Mouse (Mus musculus) liver, embryonic 11.5 days (tissue): Measurements from ENCODE around the gene Hist1h2ae. TPM values are rescaled to one million over a fixed set of nuclear protein-coding genes. Genes with fewer than 3 reads are reported as not detected.
"Not testable (repeated sequence)": the region's sequence is repeated elsewhere in the genome, so short reads cannot be mapped to it uniquely, and the experiment has no call there.

ENCODE experiments used
- ATAC-seq: fragments of 200-750 bp; cut with Nextera tagmentation; replicated peaks from 2 replicates; pipeline ENCODE4 v1.8.0; 2017; ENCODE audit warnings: moderate number of reproducible peaks, mild to moderate bottlenecking, moderate TSS enrichment, moderate library complexity; ENCODE audit not compliant: low FRiP score
- DNase-seq: peaks from one replicate; pipeline ENCODE4 v3.0.0-alpha.2; 2017; ENCODE audit warnings: low spot score
- H3K27ac ChIP-seq: fragments of 300-500 bp; sonication (generic); 2 replicates; pipeline ENCODE4 v1.5.1; 2014; ENCODE audit warnings: mild to moderate bottlenecking, low read depth, low read length, control low read depth
- H3K27me3 ChIP-seq: fragments of 300-500 bp; sonication (generic); replicated peaks from 2 replicates; pipeline ENCODE4 v1.6.1; 2014; ENCODE audit warnings: low read length, mixed read lengths; ENCODE audit not compliant: control insufficient read depth, insufficient read depth
- H3K36me3 ChIP-seq: fragments of 300-500 bp; sonication (generic); 2 replicates; pipeline ENCODE4 v1.6.1; 2014; ENCODE audit warnings: mild to moderate bottlenecking, low read length, moderate library complexity, mixed read lengths; ENCODE audit not compliant: control insufficient read depth, insufficient read depth
- H3K4me1 ChIP-seq: fragments of 300-500 bp; sonication (generic); replicated peaks from 2 replicates; pipeline ENCODE4 v1.6.1; 2014; ENCODE audit warnings: low read length, mixed read lengths; ENCODE audit not compliant: control insufficient read depth, insufficient read depth
- H3K4me2 ChIP-seq: fragments of 300-500 bp; sonication (generic); 2 replicates; pipeline ENCODE4 v1.6.1; 2014; ENCODE audit warnings: mild to moderate bottlenecking, control low read depth, moderate library complexity
- H3K4me3 ChIP-seq: fragments of 300-500 bp; sonication (generic); 2 replicates; pipeline ENCODE4 v1.5.1; 2014; ENCODE audit warnings: low read depth, low read length, control low read depth
- H3K9ac ChIP-seq: fragments of 300-500 bp; sonication (generic); 2 replicates; pipeline ENCODE4 v1.6.1; 2014; ENCODE audit warnings: low read depth, low read length, control low read depth
- H3K9me3 ChIP-seq: fragments of 300-500 bp; sonication (generic); 2 replicates; pipeline ENCODE4 v1.6.1; 2016; ENCODE audit warnings: low read length, inconsistent platforms, mixed read lengths; ENCODE audit not compliant: control insufficient read depth
- WGBS: fragments of 180-500 bp; shearing (Covaris S2); extraction: QIAGEN DNeasy Blood & Tissue Kit; methylation state at CpG from one replicate; pipeline ENCODE4 v1.1.7; 2014; 5-methylcytosine and 5-hydroxymethylcytosine counted together
- polyA plus RNA-seq: library from polyadenylated mRNA; unstranded; fragments of >200 nt; fragmentation: Nextera tagmentation; extraction: Ambion mirVana; gene quantifications from 2 replicates; pipeline ENCODE4 v1.2.1, GENCODE M21; 2014

Hist1h2ae gene
- polyA plus RNA-seq, 1 experiment from 2014 or later, result 62.9 TPM

- peak overlapping the region; percentile 43 for H3K4me3 ChIP-seq
- no peaks in the 10 kb centered on the region for H3K27me3 ChIP-seq
- WGBS, result 16% methylated on average over 1 of the region's 1 CpGs
- ATAC-seq (no peak), DNase-seq (no peak)
- no peaks in the 10 kb centered on the region for H3K9me3 ChIP-seq
- peak overlapping the region; percentile 100 for H3K27ac ChIP-seq
- H3K4me1 ChIP-seq, result peaks cover 27% of the 10 kb centered on the region
- H3K9ac ChIP-seq, result peak overlapping the region; percentile 75
- H3K4me2 ChIP-seq, result peak overlapping the region; percentile 87
- no peaks in the 10 kb centered on the region for H3K36me3 ChIP-seq
Observed at GRCm38 (mm10) chr13:23586940-23587225, 15.9 kb upstream of the Hist1h2ae start.

GRCm38 (mm10) chr13:23586099-23586939 is 15.3 kb upstream of the Hist1h2ae start:
- no peak for ATAC-seq
- peaks cover 28% of the 10 kb centered on the region for H3K4me1 ChIP-seq
- no peaks in the 10 kb centered on the region for H3K27me3 ChIP-seq
- H3K27ac ChIP-seq, result peak overlapping the region; percentile 100
- peak overlapping the region; percentile 75 for H3K9ac ChIP-seq
- DNase-seq, result no peak
- WGBS, result 3% methylated on average over 22 of the region's 22 CpGs
- peak overlapping the region; percentile 43 for H3K4me3 ChIP-seq
- H3K36me3 ChIP-seq, result no peaks in the 10 kb centered on the region
- H3K4me2 ChIP-seq, result peak overlapping the region; percentile 87
- no peaks in the 10 kb centered on the region for H3K9me3 ChIP-seq

GRCm38 (mm10) chr13:23585442-23586098 is 14.6 kb upstream of the Hist1h2ae start:
- peak; percentile 80 for ATAC-seq
- not testable (repeated sequence) for H3K9me3 ChIP-seq, H3K36me3 ChIP-seq, H3K27me3 ChIP-seq
- DNase-seq, result peak; percentile 72
- 2% methylated on average over 20 of the region's 36 CpGs for WGBS
- Histone ChIP-seq H3K27ac (peak overlapping the region; percentile 100), H3K4me2 (peak overlapping the region; percentile 87), H3K4me3 (peak overlapping the region; percentile 52), H3K9ac (peak overlapping the region; percentile 69), H3K4me1 (peaks cover 31% of the 10 kb centered on the region)

- H3K4me2 ChIP-seq, result peak overlapping the region; percentile 87
- H3K36me3 ChIP-seq, result no peaks in the 10 kb centered on the region
- no peaks in the 10 kb centered on the region for H3K9me3 ChIP-seq
- no peaks in the 10 kb centered on the region for H3K27me3 ChIP-seq
- H3K9ac ChIP-seq, result peak overlapping the region; percentile 69
- ATAC-seq (peak; percentile 7; the same call in 1 of the 2 replicates), DNase-seq (peak; percentile 80)
- peak overlapping the region; percentile 100 for H3K27ac ChIP-seq
- peaks cover 31% of the 10 kb centered on the region for H3K4me1 ChIP-seq
- H3K4me3 ChIP-seq, result peak overlapping the region; percentile 52
- under 1% methylated on average over 21 of the region's 21 CpGs for WGBS
Observed at GRCm38 (mm10) chr13:23585029-23585441, 14.0 kb upstream of the Hist1h2ae start.

GRCm38 (mm10) chr13:23584331-23584730 is 13.3 kb upstream of the Hist1h2ae start:
- H3K4me2 ChIP-seq, result peak overlapping the region; percentile 87
- H3K9me3 ChIP-seq, result no peaks in the 10 kb centered on the region
- H3K4me3 ChIP-seq, result peak overlapping the region; percentile 52
- peaks cover 31% of the 10 kb centered on the region for H3K4me1 ChIP-seq
- ATAC-seq (no peak), DNase-seq (no peak)
- H3K9ac ChIP-seq, result peak overlapping the region; percentile 69
- no peaks in the 10 kb centered on the region for H3K27me3 ChIP-seq
- no peaks in the 10 kb centered on the region for H3K36me3 ChIP-seq
- H3K27ac ChIP-seq, result peak overlapping the region; percentile 100

- H3K36me3 ChIP-seq, result no peaks in the 10 kb centered on the region
- ATAC-seq (no peak), DNase-seq (no peak)
- H3K27me3 ChIP-seq, result no peaks in the 10 kb centered on the region
- H3K27ac ChIP-seq, result peak overlapping the region; percentile 100
- H3K4me3 ChIP-seq, result no peak overlapping the region; the same call in 1 of the 2 replicates
- no peaks in the 10 kb centered on the region for H3K9me3 ChIP-seq
- peak overlapping the region; percentile 49 for H3K9ac ChIP-seq
- H3K4me2 ChIP-seq, result peak overlapping the region; percentile 77
- H3K4me1 ChIP-seq, result peaks cover 31% of the 10 kb centered on the region
Observed at GRCm38 (mm10) chr13:23583387-23584068, 12.5 kb upstream of the Hist1h2ae start.

GRCm38 (mm10) chr13:23582219-23583056 is 11.4 kb upstream of the Hist1h2ae start:
- ATAC-seq (peak; percentile 3), DNase-seq (no peak)
- Histone ChIP-seq H3K27ac (peak overlapping the region; percentile 100), H3K27me3 (no peaks in the 10 kb centered on the region), H3K4me1 (peaks cover 31% of the 10 kb centered on the region), H3K36me3 (no peaks in the 10 kb centered on the region), H3K4me2 (peak overlapping the region; percentile 77), H3K4me3 (peak overlapping the region; percentile 50), H3K9me3 (no peaks in the 10 kb centered on the region), H3K9ac (peak overlapping the region; percentile 77)
- 6% methylated on average over 6 of the region's 6 CpGs for WGBS
